Mouse (Mus musculus) spleen, postnatal 4 days (tissue): ENCODE results near the gene Rpain.
A peak's percentile ranks its signal among the peaks of the same experiment; 100 is the strongest.

Experiments used
- DNase-seq, 2 experiments: peaks; one replicate each; pipeline ENCODE4 v3.0.0; 2022; ENCODE audit warnings: low spot score in 2 of 2

Rpain gene

GRCm38 (mm10) chr11:70969821-70970559 is at the start of gene Rpain, which contains the start of gene Nup88:
Gene Rpain, plus strand, starts transcription at chr11:70970213.
Gene Nup88, minus strand, starts transcription at chr11:70969973.
- DNase-seq, result peak; percentile 91 to 94

GRCm38 (mm10) chr11:70931461-70931860 is 38.6 kb upstream of the Rpain start:
- no peak for DNase-seq

- DNase-seq, result no peak
Measured at GRCm38 (mm10) chr11:70935316-70935715, 34.7 kb upstream of the Rpain start.

- no peak for DNase-seq
Measured at GRCm38 (mm10) chr11:70942596-70942995, 27.4 kb upstream of the Rpain start.

- no peak for DNase-seq
Measured at GRCm38 (mm10) chr11:70943651-70944050, 26.4 kb upstream of the Rpain start.

GRCm38 (mm10) chr11:70944935-70945817 is 24.8 kb upstream of the Rpain start:
- DNase-seq, result no peak

- DNase-seq, result no peak
Measured at GRCm38 (mm10) chr11:70954711-70955110, 15.3 kb upstream of the Rpain start.

GRCm38 (mm10) chr11:70960786-70961554 is 9.0 kb upstream of the Rpain start:
- no peak for DNase-seq

GRCm38 (mm10) chr11:70964222-70964907 is 5.6 kb upstream of the Rpain start:
- DNase-seq, result no peak

GRCm38 (mm10) chr11:70969271-70969794 is 680 bp upstream of the Rpain start:
- DNase-seq, result no peak

GRCm38 (mm10) chr11:70970560-70971540 is 837 bp downstream of the Rpain start:
- no peak for DNase-seq

- DNase-seq, result no peak
Measured at GRCm38 (mm10) chr11:70972586-70972985, 2.6 kb downstream of the Rpain start.

- peak; percentile 31 to 63 for DNase-seq
Measured at GRCm38 (mm10) chr11:70973947-70974346, 3.9 kb downstream of the Rpain start.

- no peak for DNase-seq
Measured at GRCm38 (mm10) chr11:70975193-70975592, 5.2 kb downstream of the Rpain start.

- DNase-seq, result no peak
Measured at GRCm38 (mm10) chr11:70977293-70977692, 7.3 kb downstream of the Rpain start.

GRCm38 (mm10) chr11:70980232-70980631 is 10.2 kb downstream of the Rpain start:
- no peak for DNase-seq

GRCm38 (mm10) chr11:70980751-70981510 is 10.9 kb downstream of the Rpain start:
- no peak for DNase-seq

- no peak for DNase-seq
Measured at GRCm38 (mm10) chr11:70982030-70982429, 12.0 kb downstream of the Rpain start.

GRCm38 (mm10) chr11:70982557-70983228 is 12.7 kb downstream of the Rpain start, which contains the start of gene C1qbp:
Gene C1qbp, minus strand, starts transcription at chr11:70983026.
- DNase-seq, result peak; percentile 95 to 99
